In genomic region chr9:46703674-46704073, GRCm38 (mm10) we compare ENCODE assay signal across 15 mouse cellular contexts.
DNase-seq lines count a peak whose midpoint lies in the region; ATAC-seq and TF ChIP-seq lines count a peak whose summit lies in the region.
"Had no signal": no experiment of that assay in that cellular context is flagged by ENCODE, and none has a peak within 500 bp of the region (broad histone marks: within the 10 kb centered on the region; RNA-seq: fewer than 3 reads in every experiment).

No protein-coding gene starts in this region.

- ATAC-seq in hindbrain, embryonic 14.5 days (ENCODE audit: low FRiP score), result no peak
- peak; percentile 73; the same call in 1 of the 2 replicates for ATAC-seq in midbrain, embryonic 14.5 days (ENCODE audit: low FRiP score, low TSS enrichment)
- no peak for ATAC-seq in heart, embryonic 11.5 days (replicated peaks; ENCODE audit: insufficient number of reproducible peaks, low FRiP score, low TSS enrichment)
- ATAC-seq: liver, embryonic 12.5 days had no signal

- H3K27me3 ChIP-seq in hindbrain, embryonic 14.5 days (ENCODE audit: control insufficient read depth, insufficient read depth, low read length), result peaks cover 3% of the 10 kb centered on the region; the same call in 1 of the 2 replicates
- H3K27me3 ChIP-seq in midbrain, embryonic 14.5 days (ENCODE audit: control insufficient read depth, insufficient read depth, low read length), result no peaks in the 10 kb centered on the region
- peaks cover 11% of the 10 kb centered on the region; the same call in 1 of the 2 replicates for H3K27me3 ChIP-seq in heart, embryonic 11.5 days (ENCODE audit: control insufficient read depth, insufficient read depth, low read length)
- H3K27me3 ChIP-seq: liver, embryonic 12.5 days had no signal

- H3K4me3 ChIP-seq in embryonic fibroblast, embryonic 13.5 days (ENCODE audit: insufficient read depth, low read length), result no peak overlapping the region
- H3K4me3 ChIP-seq in hindbrain, embryonic 14.5 days (replicated peaks; ENCODE audit: low read length), result no peak overlapping the region
- no peak overlapping the region for H3K4me3 ChIP-seq in midbrain, embryonic 14.5 days (replicated peaks; ENCODE audit: low read depth, low read length)
- H3K4me3 ChIP-seq in heart, embryonic 11.5 days (ENCODE audit: low read depth, low read length), result no peak overlapping the region
- H3K4me3 ChIP-seq: embryonic facial prominence, embryonic 13.5 days; gastrocnemius, adult 2 months; liver, embryonic 12.5 days had no signal

- no peak for TF ChIP-seq POLR2A in embryonic fibroblast, embryonic 13.5 days (IDR thresholded peaks at IDR 0.05; ENCODE audit: low read depth, low read length)

- 26% methylated on average over 8 of the region's 8 CpGs for WGBS in hindbrain, embryonic 14.5 days
- 17% methylated on average over 8 of the region's 8 CpGs for WGBS in midbrain, embryonic 14.5 days
- 56% methylated on average over 8 of the region's 8 CpGs for WGBS in heart, embryonic 11.5 days (ENCODE audit: insufficient replicate concordance)

- no peak for TF ChIP-seq CTCF in embryonic fibroblast, embryonic 13.5 days (IDR thresholded peaks at IDR 0.05; ENCODE audit: borderline replicate concordance, insufficient read depth, low read length)

- no peaks in the 10 kb centered on the region for H3K36me3 ChIP-seq in hindbrain, embryonic 14.5 days (replicated peaks; ENCODE audit: control insufficient read depth, insufficient read depth)
- no peaks in the 10 kb centered on the region for H3K36me3 ChIP-seq in midbrain, embryonic 14.5 days (ENCODE audit: control insufficient read depth, insufficient read depth, low read length)
- no peaks in the 10 kb centered on the region for H3K36me3 ChIP-seq in heart, embryonic 11.5 days (ENCODE audit: control insufficient read depth, insufficient read depth, low read length)
- H3K36me3 ChIP-seq: embryonic facial prominence, embryonic 13.5 days; G1E; liver, embryonic 12.5 days had no signal

- no peaks in the 10 kb centered on the region for H3K9me3 ChIP-seq in hindbrain, embryonic 14.5 days (ENCODE audit: control insufficient read depth, low read length)
- H3K9me3 ChIP-seq in midbrain, embryonic 14.5 days (ENCODE audit: control insufficient read depth, low read length), result no peaks in the 10 kb centered on the region
- no peaks in the 10 kb centered on the region for H3K9me3 ChIP-seq in heart, embryonic 11.5 days (replicated peaks; ENCODE audit: control insufficient read depth, low read length)
- H3K9me3 ChIP-seq: embryonic facial prominence, embryonic 13.5 days; liver, embryonic 12.5 days had no signal

- H3K4me2 ChIP-seq in hindbrain, embryonic 14.5 days (replicated peaks), result no peak overlapping the region
- no peak overlapping the region for H3K4me2 ChIP-seq in midbrain, embryonic 14.5 days (ENCODE audit: low read length)
- H3K4me2 ChIP-seq in heart, embryonic 11.5 days, result no peak overlapping the region
- H3K4me2 ChIP-seq: embryonic facial prominence, embryonic 13.5 days; liver, embryonic 12.5 days had no signal

- peak; percentile 9 for DNase-seq in embryo, embryonic 10.5 days (ENCODE audit: low spot score)
- no peak for DNase-seq in embryo, embryonic 10 days (ENCODE audit: low spot score)
- peak; percentile 38 for DNase-seq in hindbrain, embryonic 14.5 days (ENCODE audit: low spot score)
- peak; percentile 51 for DNase-seq in midbrain, embryonic 14.5 days
- DNase-seq in gastrocnemius, postnatal 10 days, result no peak
- no peak for DNase-seq in gastrocnemius, adult 8-10 months (ENCODE audit: low spot score in 2 of 2)
- DNase-seq: gastrocnemius, adult 2 months; heart, postnatal 36 days; lung, postnatal 4 days; thymus, adult 2 months had no signal

- no peak overlapping the region for H3K9ac ChIP-seq in hindbrain, embryonic 14.5 days
- H3K9ac ChIP-seq in midbrain, embryonic 14.5 days (replicated peaks; ENCODE audit: low read length), result no peak overlapping the region
- no peak overlapping the region for H3K9ac ChIP-seq in heart, embryonic 11.5 days (ENCODE audit: low read depth, low read length)
- H3K9ac ChIP-seq: embryonic facial prominence, embryonic 13.5 days; liver, embryonic 12.5 days had no signal

- H3K27ac ChIP-seq in embryonic fibroblast, embryonic 13.5 days (ENCODE audit: insufficient read depth, low read length), result peak overlapping the region; percentile 57
- H3K27ac ChIP-seq in hindbrain, embryonic 14.5 days, result peak overlapping the region; percentile 59
- H3K27ac ChIP-seq in midbrain, embryonic 14.5 days (replicated peaks; ENCODE audit: low read depth, low read length), result 0 out of 2 replicates have a peak overlapping the region, but pooled peaks have one; percentile 10
- no peak overlapping the region for H3K27ac ChIP-seq in heart, embryonic 11.5 days (ENCODE audit: low read depth, low read length)
- H3K27ac ChIP-seq: embryonic facial prominence, embryonic 13.5 days; gastrocnemius, adult 2 months; liver, embryonic 12.5 days had no signal

- peaks cover 15% of the 10 kb centered on the region for H3K4me1 ChIP-seq in embryonic fibroblast, embryonic 13.5 days (ENCODE audit: control insufficient read depth, insufficient read depth, low read length)
- peaks cover 24% of the 10 kb centered on the region; the same call in 1 of the 2 replicates for H3K4me1 ChIP-seq in hindbrain, embryonic 14.5 days (replicated peaks; ENCODE audit: control insufficient read depth, insufficient read depth, low read length)
- peaks cover 18% of the 10 kb centered on the region for H3K4me1 ChIP-seq in midbrain, embryonic 14.5 days (ENCODE audit: control insufficient read depth, insufficient read depth, low read length)
- H3K4me1 ChIP-seq in heart, embryonic 11.5 days (ENCODE audit: control insufficient read depth, insufficient read depth, low read length), result no peaks in the 10 kb centered on the region
- H3K4me1 ChIP-seq: liver, embryonic 12.5 days had no signal

Comparison
In these comparisons a context has a peak if more than half of its experiments do, and no peak if none do; other contexts are left out.
1. DNase-seq: peak in embryo, embryonic 10.5 days (single experiment), hindbrain, embryonic 14.5 days (single experiment) and midbrain, embryonic 14.5 days (single experiment); none in embryo, embryonic 10 days (single experiment), gastrocnemius, postnatal 10 days (single experiment) and gastrocnemius, adult 8-10 months (0 of 2).